In genomic region chr5:91204225-91205005, GRCm38 (mm10) we compare ENCODE assay signal across 18 mouse cellular contexts.
DNase-seq lines count a peak whose midpoint lies in the region; ATAC-seq and TF ChIP-seq lines count a peak whose summit lies in the region.
"Had no signal": no experiment of that assay in that cellular context is flagged by ENCODE, and none has a peak within 500 bp of the region (broad histone marks: within the 10 kb centered on the region; RNA-seq: fewer than 3 reads in every experiment).

No protein-coding gene starts in this region.

- TF ChIP-seq CTCF in liver, adult 2 months (IDR thresholded peaks at IDR 0.05; ENCODE audit: low read depth, low read length): no peak

- ATAC-seq in liver, embryonic 12.5 days: no peak
- peak; percentile 35; the same call in 1 of the 2 replicates for ATAC-seq in lung, embryonic 15.5 days (ENCODE audit: borderline replicate concordance, extremely low read depth, low FRiP score, low TSS enrichment)

- H3K79me2 ChIP-seq in liver, adult 2 months (ENCODE audit: control insufficient read depth, insufficient read depth, low read length): no peaks in the 10 kb centered on the region

- H3K9ac ChIP-seq in liver, adult 2 months (ENCODE audit: low read depth, low read length): no peak overlapping the region; the same call in 1 of the 2 replicates
- H3K9ac ChIP-seq in liver, embryonic 12.5 days: no peak overlapping the region
- no peak overlapping the region for H3K9ac ChIP-seq in lung, embryonic 15.5 days
- H3K9ac ChIP-seq: heart, embryonic 15.5 days; hindbrain, embryonic 15.5 days; liver, embryonic 15.5 days; midbrain, embryonic 12.5 days had no signal

- DNase-seq in heart, adult 18-20 months: peak; percentile 24 to 25
- DNase-seq in heart, adult 11 months: no peak
- peak; percentile 95 for DNase-seq in liver, adult 2 months (ENCODE audit: extremely low read depth, low read depth, low spot score)
- no peak for DNase-seq in cerebellum, adult 11-12 months
- no peak for DNase-seq in neural tube, embryonic 10.5 days (ENCODE audit: extremely low spot score, low spot score)
- DNase-seq in adrenal gland, postnatal 36 days: no peak
- DNase-seq: adrenal gland, adult 8-10 months; cerebellum, adult 9-11 months; embryo, embryonic 11 days; gastrocnemius, postnatal 36 days; right cerebral cortex, postnatal 25 days; thymus, adult 2 months had no signal

- H3K4me3 ChIP-seq in liver, adult 2 months (ENCODE audit: insufficient read depth, low read depth, low read length): no peak overlapping the region
- no peak overlapping the region for H3K4me3 ChIP-seq in liver, embryonic 12.5 days
- H3K4me3 ChIP-seq in lung, embryonic 15.5 days: no peak overlapping the region
- H3K4me3 ChIP-seq: heart, embryonic 15.5 days; hindbrain, embryonic 15.5 days; liver, embryonic 15.5 days; midbrain, embryonic 12.5 days had no signal

- 31% methylated on average over 13 of the region's 13 CpGs for WGBS in liver, adult 2 months
- WGBS in liver, embryonic 12.5 days (ENCODE audit: insufficient replicate concordance): 71% methylated on average over 13 of the region's 13 CpGs
- 69% methylated on average over 13 of the region's 13 CpGs for WGBS in lung, embryonic 15.5 days

- peak overlapping the region; percentile 84 for H3K27ac ChIP-seq in liver, adult 2 months (replicated peaks; ENCODE audit: insufficient read depth, low read depth, low read length)
- no peak overlapping the region for H3K27ac ChIP-seq in liver, embryonic 12.5 days
- H3K27ac ChIP-seq in lung, embryonic 15.5 days: no peak overlapping the region
- H3K27ac ChIP-seq: heart, embryonic 15.5 days; hindbrain, embryonic 15.5 days; liver, embryonic 15.5 days; midbrain, embryonic 12.5 days had no signal

- no peaks in the 10 kb centered on the region for H3K27me3 ChIP-seq in liver, adult 2 months (ENCODE audit: control insufficient read depth, insufficient read depth, low read length)
- no peaks in the 10 kb centered on the region for H3K27me3 ChIP-seq in liver, embryonic 12.5 days (replicated peaks)
- H3K27me3 ChIP-seq in lung, embryonic 15.5 days: no peaks in the 10 kb centered on the region
- H3K27me3 ChIP-seq: heart, embryonic 15.5 days; hindbrain, embryonic 15.5 days; liver, embryonic 15.5 days; midbrain, embryonic 12.5 days had no signal

- H3K9me3 ChIP-seq in liver, embryonic 12.5 days (replicated peaks): no peaks in the 10 kb centered on the region
- no peaks in the 10 kb centered on the region for H3K9me3 ChIP-seq in lung, embryonic 15.5 days
- H3K9me3 ChIP-seq: heart, embryonic 15.5 days; hindbrain, embryonic 15.5 days; liver, embryonic 15.5 days; midbrain, embryonic 12.5 days had no signal

- peaks cover 13% of the 10 kb centered on the region for H3K4me1 ChIP-seq in liver, adult 2 months (ENCODE audit: control insufficient read depth, insufficient read depth, low read length)
- peaks cover 3% of the 10 kb centered on the region; the same call in 1 of the 2 replicates for H3K4me1 ChIP-seq in liver, embryonic 12.5 days
- H3K4me1 ChIP-seq in lung, embryonic 15.5 days: peaks cover 14% of the 10 kb centered on the region
- H3K4me1 ChIP-seq: hindbrain, embryonic 15.5 days; liver, embryonic 15.5 days; midbrain, embryonic 12.5 days had no signal

- no peaks in the 10 kb centered on the region for H3K36me3 ChIP-seq in liver, adult 2 months (ENCODE audit: control insufficient read depth, insufficient read depth, low read length)
- no peaks in the 10 kb centered on the region for H3K36me3 ChIP-seq in liver, embryonic 12.5 days
- H3K36me3 ChIP-seq in lung, embryonic 15.5 days: no peaks in the 10 kb centered on the region
- H3K36me3 ChIP-seq: heart, embryonic 15.5 days; hindbrain, embryonic 15.5 days; liver, embryonic 15.5 days; midbrain, embryonic 12.5 days had no signal

- no peak for TF ChIP-seq POLR2A in liver, adult 2 months (IDR thresholded peaks at IDR 0.05; ENCODE audit: extremely low read depth, insufficient read depth, low read length)

- H3K4me2 ChIP-seq in liver, embryonic 12.5 days: no peak overlapping the region
- H3K4me2 ChIP-seq in lung, embryonic 15.5 days: no peak overlapping the region
- H3K4me2 ChIP-seq: heart, embryonic 15.5 days; hindbrain, embryonic 15.5 days; liver, embryonic 15.5 days; midbrain, embryonic 12.5 days had no signal

Comparison
In these comparisons a context has a peak if more than half of its experiments do, and no peak if none do; other contexts are left out.
1. DNase-seq: peak in heart, adult 18-20 months (2 of 2) and liver, adult 2 months (single experiment); none in heart, adult 11 months (single experiment), cerebellum, adult 11-12 months (single experiment), neural tube, embryonic 10.5 days (single experiment) and adrenal gland, postnatal 36 days (0 of 2).